Mouse (Mus musculus) embryonic stem cell, embryonic (primary cell): ENCODE data around the gene Fam49a.
"Not testable (repeated sequence)": the region's sequence is repeated elsewhere in the genome, so short reads cannot be mapped to it uniquely, and the experiment has no call there.

Source experiments
- CTCF ChIA-PET, 4 experiments: fragments of 300-600 bp in 2 of 4; fragments of 350-600 bp in 2 of 4; sonication (Branson Sonifier 250); formaldehyde crosslinking; loops; one replicate each; lab custom pipeline; 2022; ENCODE audit warnings: inconsistent platforms in 2 of 4; lab: Charles Lee
- POLR2A ChIA-PET, 4 experiments: fragments of 300-600 bp in 2 of 4; fragments of 350-600 bp in 2 of 4; sonication (Branson Sonifier 250); formaldehyde crosslinking; loops; one replicate each; lab custom pipeline; 2022; ENCODE audit warnings: antibody characterized with exemption in 4 of 4, inconsistent platforms in 1 of 4; lab: Charles Lee

Gene Fam49a

GRCm38 (mm10) chr12:12261987-12262971 lies at the start of gene Fam49a:
Gene Fam49a (plus strand): TSS chr12:12262139.
- POLR2A ChIA-PET, result interaction anchor here in 3 of 4 experiments (0.5 to 4.9 kb wide), 31 partner anchors 8 to 831 kb away, joined by 3 to 23 read pairs (median 4); no protein-coding TSS in a partner anchor
- CTCF ChIA-PET, result interaction anchor here in 1 of 4 experiments (1.1 kb wide), 1 partner anchor 86 kb away, joined by 3 read pairs; no protein-coding TSS in a partner anchor

- ChIA-PET CTCF (no interaction called here), POLR2A (no interaction called here)
Measured at GRCm38 (mm10) chr12:12213536-12213935, 48.4 kb upstream of the Fam49a start.

DNA sequence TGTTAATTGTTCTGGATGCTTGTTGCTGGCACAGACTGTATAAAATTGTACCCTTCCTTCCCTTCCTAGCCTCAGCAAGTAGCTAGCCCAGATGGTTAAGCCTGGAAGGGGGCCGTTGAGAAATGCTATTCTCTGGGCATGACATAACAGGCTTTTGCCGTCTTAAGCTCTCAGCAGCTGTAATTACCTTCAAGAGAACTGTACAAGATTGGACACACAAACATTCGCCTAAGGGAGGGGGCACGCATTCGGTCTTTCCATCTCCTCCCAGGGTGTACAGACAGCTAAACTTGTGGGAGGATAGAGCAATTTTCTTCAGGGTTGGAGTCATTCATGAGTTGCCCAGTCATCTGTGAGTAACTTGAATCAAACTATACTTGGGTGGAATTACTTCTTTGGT lies 43.0 kb upstream of the Fam49a start:
- ChIA-PET POLR2A (interaction anchor here in 1 of 4 experiments (0.6 to 1.4 kb wide), 3 partner anchors 9 to 83 kb away, joined by 3 read pairs; no protein-coding TSS in a partner anchor), CTCF (interaction anchor here in 1 of 4 experiments (0.7 kb wide), 1 partner anchor 166 kb away, joined by 3 read pairs; no protein-coding TSS in a partner anchor)

DNA sequence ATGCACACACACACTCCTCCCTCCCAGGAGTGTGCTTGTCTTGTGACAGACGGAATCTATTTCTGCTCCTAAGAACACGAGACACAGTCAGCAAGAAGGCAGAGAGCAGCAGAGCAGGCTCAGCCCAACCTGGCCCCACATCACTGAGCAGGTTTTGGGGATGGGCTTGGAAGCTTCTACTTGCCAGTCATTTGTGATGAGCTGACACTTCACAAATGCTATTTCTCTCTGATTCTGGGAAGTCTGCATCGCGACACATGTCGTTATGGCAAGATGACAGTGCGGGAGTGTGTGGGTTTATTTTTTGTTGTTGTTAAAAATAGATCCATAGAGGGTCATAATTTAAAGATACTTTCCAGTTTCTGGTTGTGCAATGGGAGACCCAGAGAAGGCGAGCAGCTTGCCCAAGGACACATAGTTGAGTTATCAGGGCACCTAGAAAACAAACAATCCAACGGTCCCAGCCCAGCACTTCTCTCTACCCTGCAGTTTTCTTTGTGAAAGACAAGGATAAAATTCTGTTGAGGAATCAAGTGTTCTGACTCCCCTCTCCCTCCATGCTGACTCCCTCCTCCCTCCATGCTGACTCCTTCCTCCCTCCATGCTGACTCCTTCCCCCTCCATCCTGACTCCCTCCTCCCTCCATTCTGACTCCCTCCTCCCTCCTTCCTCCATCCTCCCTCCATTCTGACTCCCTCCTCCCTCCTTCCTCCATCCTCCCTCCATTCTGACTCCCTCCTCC lies 41.0 kb upstream of the Fam49a start:
- POLR2A ChIA-PET, result no interaction called here
- CTCF ChIA-PET, result no interaction called here

GRCm38 (mm10) chr12:12222585-12223290 lies 39.2 kb upstream of the Fam49a start:
- ChIA-PET POLR2A (interaction anchor here in 2 of 4 experiments (0.6 to 1.1 kb wide), 2 partner anchors 45 to 46 kb away, joined by 3 to 4 read pairs; no protein-coding TSS in a partner anchor), CTCF (interaction anchor here in 1 of 4 experiments (0.6 kb wide), 1 partner anchor 20 kb away, joined by 3 read pairs; no protein-coding TSS in a partner anchor)

DNA sequence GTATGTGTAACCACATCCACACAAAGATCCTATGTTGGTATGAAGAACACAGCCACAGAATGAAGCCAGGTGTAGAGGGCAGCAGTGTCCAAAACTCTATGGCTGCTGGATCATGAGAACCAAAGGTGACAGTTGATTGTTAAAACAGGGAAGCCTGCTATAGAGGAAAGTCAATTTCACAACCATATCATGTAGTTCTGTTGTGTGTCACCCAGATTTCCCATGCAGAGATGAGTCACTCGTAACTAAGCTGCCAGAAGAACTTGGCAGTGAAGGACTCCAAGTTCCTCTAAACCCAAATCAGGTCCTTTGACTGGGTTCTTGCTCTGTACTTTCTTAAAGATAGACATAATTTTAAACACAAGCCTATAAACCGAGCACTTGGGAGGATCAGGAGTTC lies 38.6 kb upstream of the Fam49a start:
- CTCF ChIA-PET, result interaction anchor here in 1 of 4 experiments (0.6 kb wide), 1 partner anchor 21 kb away, joined by 3 read pairs; no protein-coding TSS in a partner anchor
- POLR2A ChIA-PET, result no interaction called here

DNA sequence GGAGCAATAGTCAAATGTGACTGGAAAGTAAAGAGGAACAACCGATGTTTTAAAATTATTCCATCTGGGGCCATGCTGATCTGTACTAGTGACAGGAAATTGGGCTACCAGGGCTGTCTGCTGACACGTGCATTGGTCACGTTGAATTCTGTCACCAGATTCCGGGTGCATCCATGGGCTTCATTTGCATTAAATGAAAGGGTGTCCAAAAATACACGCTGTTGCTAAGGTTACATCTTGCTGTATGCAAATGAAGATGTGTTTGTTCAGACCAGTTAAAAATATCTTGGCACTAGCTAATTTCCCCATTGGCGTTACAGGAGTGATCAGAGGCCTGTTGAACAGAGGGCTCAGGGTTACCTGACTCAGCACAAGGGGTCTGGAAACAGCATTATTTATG lies 36.2 kb upstream of the Fam49a start:
- CTCF ChIA-PET, result no interaction called here
- POLR2A ChIA-PET, result interaction anchor here in 1 of 4 experiments (3.0 kb wide), 1 partner anchor 49 kb away, joined by 13 read pairs; no protein-coding TSS in a partner anchor

DNA sequence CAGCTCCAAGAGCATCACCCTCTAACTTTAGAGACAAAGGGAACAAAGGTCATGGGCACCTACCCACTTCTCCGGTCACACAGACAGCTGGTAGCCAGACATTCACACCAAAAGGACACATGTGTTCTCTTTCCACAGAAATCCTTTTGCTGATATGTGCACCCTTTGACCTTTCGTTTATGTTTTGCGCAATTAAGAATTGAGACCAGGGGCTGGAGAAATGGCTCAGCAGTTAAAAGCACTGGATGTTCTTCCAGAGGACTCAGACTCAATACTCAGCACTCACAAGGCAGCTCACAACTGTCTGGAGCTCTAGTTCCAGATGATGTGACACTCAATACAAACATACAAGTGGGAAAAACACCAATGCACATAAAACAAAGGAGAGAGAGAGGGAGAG lies 34.3 kb upstream of the Fam49a start:
- POLR2A ChIA-PET, result interaction anchor here in 2 of 4 experiments (0.7 to 3.0 kb wide), 3 partner anchors 9 to 644 kb away, joined by 3 to 13 read pairs (median 3); no protein-coding TSS in a partner anchor
- CTCF ChIA-PET, result no interaction called here

DNA sequence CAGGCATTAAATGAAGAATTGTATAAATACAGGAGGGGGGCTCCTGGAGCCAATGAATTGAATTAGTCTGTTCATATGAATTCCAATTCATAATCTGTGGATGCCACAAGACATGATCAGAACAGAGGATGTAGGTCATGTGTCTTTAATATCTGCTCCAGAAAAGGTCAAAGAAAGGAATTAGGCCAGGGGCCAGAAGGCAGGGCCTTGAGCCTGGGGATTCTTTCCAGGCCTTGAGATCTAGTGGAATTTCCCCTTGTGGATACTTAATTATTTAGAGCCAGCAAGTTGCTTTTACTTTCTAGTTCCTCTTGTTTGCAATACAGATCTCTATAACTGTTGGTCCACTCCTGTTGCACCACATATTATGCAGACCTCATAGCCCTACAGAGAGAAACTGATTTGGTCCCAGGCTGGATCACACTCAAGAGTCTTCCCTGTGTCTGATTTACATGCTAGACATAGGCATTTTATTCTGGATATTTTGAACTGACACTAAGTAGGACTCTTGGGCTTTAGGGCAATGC lies 31.8 kb upstream of the Fam49a start:
- CTCF ChIA-PET, result no interaction called here
- POLR2A ChIA-PET, result no interaction called here

GRCm38 (mm10) chr12:12232097-12232496 lies 29.8 kb upstream of the Fam49a start:
- POLR2A ChIA-PET, result no interaction called here
- CTCF ChIA-PET, result no interaction called here

GRCm38 (mm10) chr12:12236978-12237377 lies 25.0 kb upstream of the Fam49a start:
- CTCF ChIA-PET, result interaction anchor here in 2 of 4 experiments (0.7 to 0.8 kb wide), 2 partner anchors 60 to 77 kb away, joined by 3 read pairs; no protein-coding TSS in a partner anchor
- POLR2A ChIA-PET, result interaction anchor here in 2 of 4 experiments (0.6 to 2.6 kb wide), 8 partner anchors 12 to 255 kb away, joined by 3 to 11 read pairs (median 6); partner anchors contain the start of gene Fam49a (in 1 of the 2)

DNA sequence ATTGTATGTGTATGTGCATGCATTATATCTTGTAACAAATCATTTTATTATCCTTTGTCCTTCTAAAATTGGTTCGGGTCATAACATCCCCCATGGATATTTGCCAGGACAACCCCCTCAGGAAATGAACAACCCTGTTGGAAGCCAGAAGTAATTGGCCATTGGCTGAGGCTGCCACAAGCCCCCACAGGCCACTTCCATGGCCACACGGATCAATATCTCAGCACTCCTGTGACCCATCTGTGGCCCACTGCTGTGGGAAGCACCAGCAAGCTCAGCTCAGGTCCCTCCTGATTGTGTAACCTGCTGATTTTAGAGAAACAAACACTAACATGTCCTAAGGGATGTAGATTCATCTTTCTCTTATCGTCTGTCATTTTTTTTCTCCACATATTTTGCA lies 22.4 kb upstream of the Fam49a start:
- ChIA-PET CTCF (no interaction called here), POLR2A (interaction anchor here in 1 of 4 experiments (0.9 kb wide), 1 partner anchor 39 kb away, joined by 3 read pairs; no protein-coding TSS in a partner anchor)

DNA sequence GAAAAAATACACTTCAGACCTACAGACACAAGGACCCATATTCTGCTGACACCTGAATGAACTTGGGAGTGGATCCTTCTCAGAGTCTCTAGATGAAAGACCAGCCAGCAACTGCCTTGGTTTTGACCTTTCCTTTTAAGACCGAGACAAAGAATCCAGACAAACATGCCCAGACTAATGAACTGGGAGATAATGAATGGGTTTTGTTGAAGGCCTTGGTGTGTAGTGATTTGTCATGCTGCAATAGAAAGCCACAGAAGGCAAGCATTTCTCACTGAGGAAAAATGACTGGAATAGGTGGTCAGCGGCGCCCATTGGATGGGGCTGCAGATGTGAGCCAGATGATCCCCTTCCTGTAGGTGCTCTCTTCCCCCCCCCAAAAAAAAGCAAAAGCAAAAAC lies 18.8 kb upstream of the Fam49a start:
- POLR2A ChIA-PET, result interaction anchor here in 1 of 4 experiments (0.7 kb wide), 1 partner anchor 31 kb away, joined by 3 read pairs; no protein-coding TSS in a partner anchor

DNA sequence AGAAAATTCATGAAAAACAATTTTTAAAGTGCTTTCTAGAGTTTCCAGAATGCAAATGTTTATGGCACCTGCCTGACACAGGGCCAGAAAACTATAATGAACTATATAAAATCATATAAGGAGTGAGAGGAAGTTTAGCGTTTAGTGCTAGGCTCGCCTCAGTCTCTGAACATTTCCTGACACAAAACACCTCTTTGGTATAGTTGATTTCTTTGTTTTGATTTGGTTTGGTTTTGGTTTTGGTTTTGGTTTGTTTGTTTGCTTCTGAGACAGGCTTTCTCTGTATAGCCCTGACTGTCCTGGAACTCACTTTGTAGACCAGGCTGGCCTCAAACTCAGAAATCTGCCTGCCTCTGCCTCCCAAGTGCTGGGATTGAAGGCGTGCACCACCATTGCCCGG lies 14.9 kb upstream of the Fam49a start:
- CTCF ChIA-PET, result not testable (repeated sequence)
- POLR2A ChIA-PET, result interaction anchor here in 1 of 4 experiments (0.6 kb wide), 1 partner anchor 678 kb away, joined by 3 read pairs; no protein-coding TSS in a partner anchor

More for the DNA sequence above, 18.8 kb upstream of the Fam49a start:
- CTCF ChIA-PET, result no interaction called here

GRCm38 (mm10) chr12:12249521-12249920 lies 12.4 kb upstream of the Fam49a start:
- CTCF ChIA-PET, result no interaction called here

DNA sequence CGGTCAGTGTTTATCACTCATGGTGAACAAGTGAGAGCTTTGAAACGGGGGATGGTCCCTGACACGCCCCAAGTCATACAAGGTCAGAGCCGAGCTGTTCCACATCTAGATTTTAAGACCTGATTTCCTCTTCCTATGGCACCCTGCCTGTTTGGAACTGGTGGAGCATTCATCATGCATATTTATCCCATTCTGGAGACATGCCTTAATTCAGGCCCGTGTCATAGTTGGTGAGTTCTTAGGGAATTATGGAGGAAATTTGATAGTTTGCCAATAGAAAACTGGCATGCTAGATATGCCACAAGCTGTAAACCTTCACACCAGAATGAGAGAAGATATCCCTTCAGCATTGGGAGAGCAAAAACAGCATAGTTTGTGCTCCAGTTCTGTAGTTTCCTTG lies 8.4 kb upstream of the Fam49a start:
- POLR2A ChIA-PET, result interaction anchor here in 2 of 4 experiments (0.6 to 1.0 kb wide), 4 partner anchors 10 to 25 kb away, joined by 3 read pairs; no protein-coding TSS in a partner anchor
- CTCF ChIA-PET, result no interaction called here

More at GRCm38 (mm10) chr12:12249521-12249920, 12.4 kb upstream of the Fam49a start:
- POLR2A ChIA-PET, result interaction anchor here in 2 of 4 experiments (1.3 to 1.5 kb wide), 3 partner anchors 12 to 14 kb away, joined by 3 to 7 read pairs (median 3); partner anchors contain the start of gene Fam49a (in 1 of the 2)

GRCm38 (mm10) chr12:12254139-12254538 lies 7.8 kb upstream of the Fam49a start:
- CTCF ChIA-PET, result no interaction called here
- POLR2A ChIA-PET, result interaction anchor here in 1 of 4 experiments (1.0 kb wide), 2 partner anchors 9 to 20 kb away, joined by 3 read pairs; no protein-coding TSS in a partner anchor
